Mouse (Mus musculus) lung, postnatal 4 days (tissue): ENCODE data around the gene Stxbp5l.
A peak's percentile ranks its signal among the peaks of the same experiment; 100 is the strongest.
"Not testable (repeated sequence)": the region's sequence is repeated elsewhere in the genome, so short reads cannot be mapped to it uniquely, and the experiment has no call there.

Experiments
- DNase-seq, 2 experiments: peaks; one replicate each; pipeline ENCODE4 v3.0.0; 2021

The Stxbp5l gene

DNA sequence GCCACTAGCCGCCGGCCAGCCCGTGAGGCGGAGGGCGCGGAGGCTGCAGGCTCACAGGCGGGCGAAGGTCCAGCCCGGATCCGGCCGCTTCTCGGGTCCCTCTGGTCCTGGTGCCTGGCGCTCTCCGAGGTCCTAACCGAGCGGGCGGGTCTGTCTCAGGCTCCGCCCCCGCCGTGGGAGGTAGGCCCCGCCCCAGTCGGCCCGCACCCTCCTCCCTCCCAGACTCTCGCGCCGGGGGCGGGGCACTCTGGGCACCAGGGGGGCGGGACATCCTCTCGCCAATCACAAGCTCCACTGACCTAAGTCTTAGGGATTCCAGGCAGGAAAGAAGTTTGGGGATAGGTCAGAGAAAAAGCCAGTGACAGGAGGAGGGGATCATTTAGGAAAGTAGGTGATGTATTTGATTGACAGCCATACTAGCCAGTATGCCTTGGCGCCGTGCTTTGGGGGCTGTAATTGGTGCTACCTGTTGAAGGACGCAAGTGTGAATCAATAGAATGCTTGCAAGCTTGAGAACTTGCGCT lies at the start of gene Stxbp5l:
Gene Stxbp5l (minus strand): TSS at position 142 of the 524 bp plus-strand sequence.
- DNase-seq: peak; percentile 87 to 90

DNA sequence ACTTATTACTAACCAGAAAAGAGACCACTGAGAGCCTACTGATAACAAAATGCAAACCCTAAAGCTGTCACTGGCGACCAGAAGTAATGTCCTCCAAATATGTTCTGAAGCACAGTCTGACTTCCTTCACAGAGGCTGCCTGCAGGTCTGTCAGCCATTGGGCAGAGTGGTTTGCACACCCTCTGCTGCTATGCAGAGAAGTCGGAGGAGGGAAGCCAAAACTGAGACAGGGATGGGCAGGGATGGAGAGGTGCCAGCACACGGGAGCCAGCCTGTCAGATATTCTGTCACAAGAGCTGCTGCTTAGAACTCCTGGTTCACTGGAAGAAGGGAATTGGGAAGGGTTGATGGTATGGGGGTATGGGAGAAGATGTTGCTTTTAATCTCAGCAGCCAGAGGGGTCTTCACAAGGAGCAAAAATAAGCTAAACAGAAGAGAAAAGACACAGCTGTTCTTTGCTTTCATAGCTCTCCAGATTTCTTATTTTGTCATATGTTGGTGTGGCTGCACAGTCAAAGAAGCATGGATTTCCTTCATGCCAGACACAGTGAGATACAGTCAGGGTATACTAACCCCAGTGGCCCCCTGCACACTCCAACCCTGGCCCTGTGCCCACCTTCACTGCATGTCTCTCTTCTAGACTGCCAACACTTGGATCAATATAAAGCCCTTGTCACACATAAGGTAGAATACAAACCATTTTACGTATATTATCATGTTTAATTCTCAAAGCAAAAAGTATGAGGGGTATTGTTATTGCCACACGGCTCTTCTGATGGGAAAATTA lies 48.8 kb upstream of the Stxbp5l start:
- peak in 1 of 2 experiments; percentile 25 for DNase-seq

DNA sequence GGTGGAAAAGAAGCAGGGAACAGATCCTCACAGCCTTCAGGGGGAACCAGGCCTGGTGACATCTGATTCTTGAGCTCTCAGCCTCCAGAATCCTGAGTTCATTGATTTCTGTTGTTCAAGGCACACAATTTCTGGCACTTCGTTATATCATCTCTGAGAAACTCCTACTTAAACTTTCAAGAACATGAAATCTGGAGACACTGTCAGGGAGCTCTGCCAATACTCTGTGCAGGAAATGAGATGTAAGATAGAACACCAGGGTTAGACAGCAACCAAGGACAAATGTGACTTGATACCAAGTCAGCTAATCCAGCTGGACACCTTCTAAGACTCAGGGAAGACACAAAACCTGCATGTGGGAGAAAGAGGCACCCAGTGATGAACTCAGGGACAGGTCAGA lies 40.7 kb upstream of the Stxbp5l start:
- DNase-seq: no peak

- DNase-seq: peak in 1 of 2 experiments; percentile 26
Measured at GRCm38 (mm10) chr16:37422874-37423273, 38.1 kb upstream of the Stxbp5l start.

- DNase-seq: no peak
Measured at GRCm38 (mm10) chr16:37421851-37422250, 37.1 kb upstream of the Stxbp5l start.

- DNase-seq: no peak
Measured at GRCm38 (mm10) chr16:37420512-37420911, 35.8 kb upstream of the Stxbp5l start.

GRCm38 (mm10) chr16:37405536-37405935 lies 20.8 kb upstream of the Stxbp5l start:
- no peak for DNase-seq

- no peak for DNase-seq
Measured at GRCm38 (mm10) chr16:37404922-37405321, 20.2 kb upstream of the Stxbp5l start.

DNA sequence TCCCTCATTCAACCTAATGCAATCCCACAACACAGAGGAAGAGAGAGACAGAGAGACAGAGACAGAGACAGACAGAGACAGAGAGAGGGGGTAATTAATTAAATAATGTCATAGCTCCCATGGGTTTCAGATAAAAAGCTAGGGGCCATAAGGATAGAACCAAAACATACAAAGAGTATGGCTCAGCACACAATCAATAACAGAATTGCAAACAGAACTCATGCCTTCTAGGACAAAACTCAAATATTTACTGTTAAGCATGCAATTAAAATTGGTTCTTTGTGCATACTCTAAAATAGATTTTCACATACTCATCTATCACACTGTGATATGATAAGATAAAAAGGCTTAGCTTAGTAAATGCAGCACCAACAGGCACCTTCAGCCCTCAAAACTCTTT lies 5.2 kb upstream of the Stxbp5l start:
- no peak for DNase-seq

- DNase-seq: no peak
Measured at GRCm38 (mm10) chr16:37389201-37389905, 4.6 kb upstream of the Stxbp5l start.

DNA sequence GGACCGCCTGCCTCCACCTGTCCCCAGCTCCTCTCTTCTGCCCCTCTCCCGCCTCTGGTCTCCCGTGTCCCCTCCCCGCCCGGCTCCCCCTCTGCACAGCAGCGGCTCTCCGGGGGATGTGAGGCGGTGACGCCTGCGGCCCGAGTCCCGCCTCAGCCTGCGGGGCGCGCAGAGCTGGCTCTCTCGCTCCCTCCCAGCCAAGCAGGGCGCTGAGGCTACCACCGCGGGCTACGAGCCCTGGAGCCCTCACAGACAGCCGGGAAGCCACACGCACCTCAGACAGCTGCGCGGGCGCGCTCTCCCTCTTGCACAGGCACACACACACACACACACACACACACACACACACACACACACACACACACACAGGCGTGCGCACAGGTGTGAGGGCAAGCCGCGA lies 393 bp downstream of the Stxbp5l start:
- DNase-seq: peak in 1 of 2 experiments; percentile 20

GRCm38 (mm10) chr16:37383426-37383825 lies 1.3 kb downstream of the Stxbp5l start:
- DNase-seq: no peak

- DNase-seq: no peak
Measured at GRCm38 (mm10) chr16:37372716-37373115, 12.0 kb downstream of the Stxbp5l start.

DNA sequence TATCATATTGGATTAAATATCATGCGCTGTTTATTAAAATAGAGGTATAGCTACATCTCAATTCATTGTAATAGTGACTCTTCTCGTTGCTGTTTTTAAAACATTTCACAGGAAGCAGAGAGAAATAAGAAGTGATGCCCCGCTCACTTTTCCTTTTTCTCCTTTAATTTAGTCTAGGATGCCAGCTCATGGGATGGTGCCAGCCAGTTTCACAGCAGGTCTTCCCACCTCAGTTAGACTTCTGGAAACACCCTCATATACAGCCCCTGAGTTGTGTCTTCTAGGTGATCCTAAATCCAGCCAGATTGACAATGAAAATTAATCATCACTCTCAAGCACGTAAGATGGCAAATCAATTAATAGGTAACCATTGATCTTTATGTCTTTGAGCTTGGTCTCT lies 17.3 kb downstream of the Stxbp5l start:
- DNase-seq: no peak

- no peak for DNase-seq
Measured at GRCm38 (mm10) chr16:37363958-37364357, 20.8 kb downstream of the Stxbp5l start.

DNA sequence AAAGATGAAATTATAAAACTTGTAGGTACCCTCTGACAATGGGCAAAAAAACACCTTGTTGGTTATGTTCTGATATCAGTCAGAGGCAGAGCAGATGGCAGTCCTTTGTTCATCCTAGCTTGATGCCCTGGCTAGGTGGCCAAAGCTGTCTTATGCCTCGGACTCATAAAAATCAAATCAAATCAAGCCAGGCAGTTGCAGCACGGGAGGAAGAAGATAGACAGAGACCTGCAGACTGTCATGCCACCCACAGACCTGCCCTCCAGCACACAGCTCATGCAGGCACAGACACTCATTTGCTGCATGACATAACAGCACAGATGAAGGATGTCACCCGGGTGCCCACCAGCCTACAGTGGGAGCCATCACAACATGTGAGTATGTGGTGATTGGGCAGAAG lies 29.1 kb downstream of the Stxbp5l start:
- no peak for DNase-seq

GRCm38 (mm10) chr16:37347092-37347491 lies 37.7 kb downstream of the Stxbp5l start:
- peak in 1 of 2 experiments; percentile 26 for DNase-seq

- no peak for DNase-seq
Measured at GRCm38 (mm10) chr16:37344960-37345359, 39.8 kb downstream of the Stxbp5l start.

DNA sequence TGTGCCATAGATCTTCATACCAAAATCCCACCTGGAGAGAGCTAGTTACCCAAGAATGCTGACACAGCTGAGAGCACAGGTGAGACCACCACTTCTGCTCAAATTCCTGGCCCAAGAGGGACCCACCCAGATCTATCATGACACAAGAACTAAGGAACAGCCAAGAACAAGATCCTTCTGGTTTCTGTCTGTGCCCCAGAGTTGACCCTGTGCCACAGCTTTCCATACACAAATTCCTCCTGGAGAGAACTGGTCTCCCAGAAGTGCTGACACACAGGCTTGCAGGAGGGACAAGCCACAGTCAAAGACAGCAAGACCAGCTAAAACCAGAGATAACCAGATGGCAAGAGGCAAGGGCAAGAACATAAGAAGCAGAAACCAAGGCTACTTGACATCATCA lies 43.3 kb downstream of the Stxbp5l start:
- DNase-seq: not testable (repeated sequence)

DNA sequence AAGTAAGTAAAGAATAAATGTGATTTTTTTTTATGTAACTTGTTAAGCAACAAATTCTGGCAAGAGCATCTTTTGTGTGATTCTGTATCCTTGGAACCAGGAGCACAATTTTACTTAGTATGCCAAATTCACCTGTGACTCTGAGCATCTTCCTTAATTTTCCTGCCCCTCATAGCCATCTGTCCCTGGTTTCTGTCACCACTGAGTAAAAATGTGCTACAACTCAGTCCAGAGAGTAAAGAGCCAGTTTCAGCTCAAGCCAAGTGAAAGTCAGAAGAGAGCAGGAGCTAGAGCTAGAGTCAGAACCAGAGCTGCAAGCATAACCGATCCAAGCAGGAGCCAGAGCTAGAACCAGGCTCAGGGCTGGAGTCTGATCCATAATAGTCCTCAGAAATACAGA lies 46.6 kb downstream of the Stxbp5l start:
- DNase-seq: no peak

GRCm38 (mm10) chr16:37337529-37337928 lies 47.2 kb downstream of the Stxbp5l start:
- DNase-seq: no peak

- no peak for DNase-seq
Measured at GRCm38 (mm10) chr16:37304441-37304840, 80.3 kb downstream of the Stxbp5l start.

GRCm38 (mm10) chr16:37292593-37292992 lies 92.2 kb downstream of the Stxbp5l start:
- no peak for DNase-seq

DNA sequence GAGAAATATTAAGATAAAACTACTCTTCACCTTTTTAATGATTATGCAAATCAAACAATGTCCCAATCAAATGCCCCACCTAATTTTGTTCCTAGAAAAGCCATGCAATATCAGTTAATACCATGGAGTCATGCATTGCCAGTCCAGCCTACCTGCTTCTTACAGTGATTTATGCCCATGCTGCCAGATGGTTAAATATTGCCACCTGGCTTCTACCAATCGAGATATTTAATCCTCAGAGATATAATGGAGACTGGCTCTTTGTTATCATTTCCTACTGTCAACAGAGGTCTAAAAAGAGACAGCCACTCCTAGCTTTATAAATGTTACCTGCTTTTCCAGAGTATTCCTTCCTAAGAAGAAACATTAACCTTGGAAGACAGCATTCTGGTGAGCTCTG lies 104.6 kb downstream of the Stxbp5l start:
- no peak for DNase-seq
